ENCODE assay signal across 8 mouse cellular contexts in genomic region chr2:94262917-94263529, GRCm38 (mm10).
A peak's percentile ranks its signal among the peaks of the same experiment; 100 is the strongest.
DNase-seq lines count a peak whose midpoint lies in the region; ATAC-seq and TF ChIP-seq lines count a peak whose summit lies in the region.

No protein-coding gene starts in this region.

- no peak for ATAC-seq in embryonic facial prominence, embryonic 12.5 days (ENCODE audit: insufficient number of reproducible peaks, insufficient read depth, low FRiP score, low TSS enrichment)
- no peak for ATAC-seq in intestine, embryonic 16.5 days
- no peak for ATAC-seq in neural tube, embryonic 13.5 days (ENCODE audit: low read depth)
- no peak for ATAC-seq in frontal cortex, adult (ENCODE audit: low TSS enrichment)

- H3K9me3 ChIP-seq in embryonic facial prominence, embryonic 12.5 days: no peaks in the 10 kb centered on the region
- no peaks in the 10 kb centered on the region for H3K9me3 ChIP-seq in intestine, embryonic 16.5 days (ENCODE audit: control insufficient read depth, low read length)
- no peaks in the 10 kb centered on the region for H3K9me3 ChIP-seq in neural tube, embryonic 13.5 days

- peak overlapping the region; percentile 47 for H3K4me3 ChIP-seq in layer of hippocampus, adult 2 months
- peak overlapping the region; percentile 28 for H3K4me3 ChIP-seq in embryonic facial prominence, embryonic 12.5 days
- H3K4me3 ChIP-seq in intestine, embryonic 16.5 days (ENCODE audit: low read length): peak overlapping the region; percentile 25; the same call in 1 of the 2 replicates
- peak overlapping the region; percentile 38 for H3K4me3 ChIP-seq in neural tube, embryonic 13.5 days

- H3K27ac ChIP-seq in layer of hippocampus, adult 2 months: no peak overlapping the region
- H3K27ac ChIP-seq in embryonic facial prominence, embryonic 12.5 days: no peak overlapping the region
- no peak overlapping the region for H3K27ac ChIP-seq in intestine, embryonic 16.5 days (ENCODE audit: low read length)
- 0 out of 2 replicates have a peak overlapping the region, but pooled peaks have one; percentile 2 for H3K27ac ChIP-seq in neural tube, embryonic 13.5 days (replicated peaks)

- peaks cover 14% of the 10 kb centered on the region; the same call in 1 of the 2 replicates for H3K27me3 ChIP-seq in embryonic facial prominence, embryonic 12.5 days
- no peaks in the 10 kb centered on the region; the same call in 1 of the 2 replicates for H3K27me3 ChIP-seq in intestine, embryonic 16.5 days (replicated peaks; ENCODE audit: control insufficient read depth, insufficient read depth, low read length)
- H3K27me3 ChIP-seq in neural tube, embryonic 13.5 days: no peaks in the 10 kb centered on the region

- H3K9ac ChIP-seq in embryonic facial prominence, embryonic 12.5 days: peak overlapping the region; percentile 28
- no peak overlapping the region for H3K9ac ChIP-seq in intestine, embryonic 16.5 days (ENCODE audit: low read depth, low read length)
- H3K9ac ChIP-seq in neural tube, embryonic 13.5 days: peak overlapping the region; percentile 53

- DNase-seq in layer of hippocampus, adult 2 months (ENCODE audit: low spot score in 2 of 2): no peak
- no peak for DNase-seq in layer of hippocampus, postnatal 25 days (ENCODE audit: extremely low spot score in 1 of 2, low spot score in 1 of 2)
- no peak for DNase-seq in frontal cortex, postnatal 25 days (ENCODE audit: low spot score in 2 of 2)
- no peak for DNase-seq in adrenal gland, postnatal 4 days (ENCODE audit: low spot score in 2 of 2)

- H3K4me1 ChIP-seq in embryonic facial prominence, embryonic 12.5 days: peaks cover 18% of the 10 kb centered on the region
- peaks cover 16% of the 10 kb centered on the region for H3K4me1 ChIP-seq in intestine, embryonic 16.5 days (ENCODE audit: control insufficient read depth, insufficient read depth, low read length)
- peaks cover 52% of the 10 kb centered on the region for H3K4me1 ChIP-seq in neural tube, embryonic 13.5 days (replicated peaks)

- peak overlapping the region; percentile 52 for H3K4me2 ChIP-seq in embryonic facial prominence, embryonic 12.5 days (replicated peaks)
- H3K4me2 ChIP-seq in intestine, embryonic 16.5 days (ENCODE audit: low read depth, low read length): peak overlapping the region; percentile 42
- H3K4me2 ChIP-seq in neural tube, embryonic 13.5 days: peak overlapping the region; percentile 69

- no peak for TF ChIP-seq CTCF in layer of hippocampus, adult 2 months (conservative IDR thresholded peaks at IDR 0.05)

- H3K36me3 ChIP-seq in embryonic facial prominence, embryonic 12.5 days: no peaks in the 10 kb centered on the region
- H3K36me3 ChIP-seq in intestine, embryonic 16.5 days (ENCODE audit: control insufficient read depth, insufficient read depth, low read length): no peaks in the 10 kb centered on the region
- no peaks in the 10 kb centered on the region for H3K36me3 ChIP-seq in neural tube, embryonic 13.5 days

- WGBS in embryonic facial prominence, embryonic 12.5 days: 5% methylated on average over 12 of the region's 13 CpGs
- 1% methylated on average over 13 of the region's 13 CpGs for WGBS in intestine, embryonic 16.5 days
- under 1% methylated on average over 13 of the region's 13 CpGs for WGBS in neural tube, embryonic 13.5 days
